Mouse (Mus musculus) NIH3T3 (cell line): Measurements from ENCODE around the gene 5730522E02Rik.

ENCODE experiments used
- DNase-seq: peaks from one replicate; pipeline ENCODE4 v3.0.0-alpha.2; 2012; ENCODE audit warnings: low read depth

Gene 5730522E02Rik

DNA sequence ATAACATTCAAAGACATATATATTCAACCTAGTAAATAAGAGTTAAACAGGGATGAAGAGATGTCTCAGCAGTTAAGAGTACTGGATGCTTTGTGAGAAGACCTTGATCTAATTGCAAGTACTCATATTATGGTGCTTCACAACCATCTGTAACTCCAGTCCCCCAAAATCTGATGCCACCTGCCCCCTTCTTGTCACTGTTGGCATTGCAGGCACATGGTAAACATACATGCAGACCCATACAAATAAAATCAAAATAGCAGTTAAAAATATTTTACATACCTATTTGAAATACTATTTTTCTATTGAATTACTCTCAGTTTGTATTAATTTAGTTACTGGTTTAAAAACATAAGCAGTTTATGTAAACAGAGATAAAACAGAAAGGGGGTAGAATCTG lies 84.6 kb downstream of the 5730522E02Rik start:
- no peak for DNase-seq

DNA sequence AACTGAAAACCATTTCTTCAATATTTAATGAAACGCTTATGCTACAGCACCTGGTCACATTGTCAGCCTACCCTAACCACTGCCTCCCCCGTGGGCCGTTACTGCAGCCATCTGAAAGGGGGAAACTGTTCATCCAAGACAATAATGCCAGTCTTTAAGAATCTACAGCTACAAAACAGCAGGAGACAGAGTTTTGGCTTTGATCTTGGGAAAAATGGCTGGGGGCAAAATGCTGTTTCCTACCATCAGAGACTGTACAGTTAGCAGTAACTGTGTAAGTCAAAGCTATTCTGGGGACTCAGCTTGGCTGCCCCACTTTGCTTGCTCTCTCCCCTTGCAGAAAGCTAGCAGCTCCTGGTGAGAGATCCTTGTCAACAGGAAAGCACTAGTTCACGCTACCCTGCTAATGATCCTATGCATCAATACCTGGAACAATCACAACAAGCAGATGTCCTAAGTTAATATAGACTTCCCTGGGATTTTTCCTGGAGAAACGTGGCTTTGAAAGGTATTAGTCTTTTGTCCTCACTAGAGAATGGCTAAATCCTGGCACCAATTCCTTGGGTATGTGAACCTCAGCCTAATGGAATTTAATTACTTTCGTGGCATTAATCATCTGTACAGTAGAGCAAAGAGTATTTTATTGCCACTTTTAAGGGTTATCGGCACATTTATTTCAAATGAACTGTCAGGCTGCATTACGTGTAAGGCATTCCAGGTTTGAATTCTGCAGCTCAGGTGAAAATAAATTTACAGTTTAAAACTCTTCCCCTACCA lies 89.6 kb downstream of the 5730522E02Rik start:
- DNase-seq: no peak

DNA sequence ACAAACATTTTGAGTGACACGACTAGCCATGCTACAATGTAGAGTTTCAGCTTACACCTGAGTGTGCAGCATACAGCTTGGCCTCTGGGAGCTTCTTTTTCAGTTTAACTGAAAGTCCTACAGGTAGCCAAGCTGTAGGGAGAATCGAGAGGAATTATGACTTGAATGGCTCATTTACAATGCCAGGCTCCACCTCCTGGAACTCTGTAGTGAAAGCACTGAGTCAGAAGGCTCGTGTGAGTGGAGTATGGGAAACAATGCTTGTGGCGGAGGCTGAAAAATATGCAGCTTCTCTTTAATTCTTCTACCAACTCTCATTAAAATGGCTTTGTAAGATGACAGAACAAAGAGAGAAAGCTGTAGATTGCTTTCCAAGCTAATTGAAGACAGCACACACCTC lies 92.9 kb downstream of the 5730522E02Rik start:
- no peak for DNase-seq

DNA sequence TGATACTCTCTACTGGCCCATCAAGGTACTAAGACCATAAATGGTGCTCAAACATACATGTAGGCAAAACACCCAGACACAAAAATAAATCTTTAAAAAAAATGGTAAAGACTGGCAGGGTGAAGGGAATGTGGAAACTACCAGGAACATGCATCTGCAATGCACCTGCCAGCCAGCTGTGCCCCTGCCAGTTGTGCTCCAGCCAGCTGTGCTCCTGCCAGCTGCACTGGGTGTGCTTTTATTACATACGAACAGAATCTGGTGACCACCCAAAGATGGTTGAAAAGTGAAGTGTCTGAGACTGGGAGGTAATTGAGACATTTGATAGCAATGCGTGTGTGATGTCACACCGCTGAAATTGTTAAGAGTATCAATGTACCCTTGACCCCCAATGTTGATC lies 98.4 kb downstream of the 5730522E02Rik start:
- no peak for DNase-seq

DNA sequence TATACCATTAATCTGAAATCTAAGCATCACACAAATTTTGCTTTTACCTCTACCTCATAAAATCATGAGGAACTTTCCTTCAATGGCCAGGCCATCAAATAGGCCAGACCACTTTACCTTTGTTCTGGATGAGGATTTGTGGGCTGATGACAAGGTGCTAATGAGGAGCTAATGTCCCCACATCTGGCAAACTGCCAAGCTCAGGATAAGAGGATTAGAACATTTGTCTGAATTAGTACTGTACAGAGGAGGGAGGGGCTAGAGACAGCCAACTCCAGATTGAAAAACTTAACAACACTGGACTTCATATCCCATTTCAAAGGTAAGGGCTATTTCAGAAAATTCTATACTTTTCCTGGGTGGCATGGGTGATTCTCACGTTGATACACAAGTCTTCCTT lies 101.9 kb downstream of the 5730522E02Rik start:
- no peak for DNase-seq

DNA sequence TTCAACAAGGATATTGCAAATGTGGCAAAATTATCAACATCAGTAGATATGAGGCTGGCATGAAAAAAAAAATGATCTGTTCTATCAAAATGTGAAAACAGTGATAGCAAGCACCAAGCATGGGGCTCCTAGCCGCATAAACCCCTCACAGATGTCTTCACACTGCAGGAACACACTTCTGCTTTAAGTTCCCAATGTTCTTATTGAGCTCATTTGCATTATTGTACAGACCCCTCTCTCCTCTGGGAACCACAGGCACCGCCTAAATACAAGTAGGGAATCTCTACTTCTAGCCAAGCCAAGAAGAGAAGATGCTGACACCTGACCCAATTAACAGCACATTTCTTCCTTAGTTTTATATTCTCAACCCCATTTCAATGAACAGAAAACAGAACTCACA lies 105.9 kb downstream of the 5730522E02Rik start:
- no peak for DNase-seq

DNA sequence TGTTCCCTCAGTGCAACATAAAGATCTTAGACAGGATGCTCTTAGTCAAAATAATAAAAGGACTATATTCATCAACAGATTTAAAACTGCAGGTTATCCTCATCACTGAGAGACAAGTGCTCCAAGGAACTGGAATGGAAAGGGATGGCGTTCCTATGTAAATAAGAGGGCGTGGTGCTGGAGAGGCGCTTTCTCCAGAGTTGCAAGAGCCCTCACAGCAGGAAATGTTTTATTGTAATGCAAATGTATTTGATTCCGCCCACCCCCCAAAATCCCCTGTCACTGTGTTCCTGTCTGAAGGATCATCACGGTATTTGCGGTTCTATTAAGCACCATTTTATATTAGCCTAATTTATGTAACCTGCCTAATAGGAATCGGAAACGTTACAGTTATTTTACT lies 106.9 kb downstream of the 5730522E02Rik start:
- DNase-seq: no peak

DNA sequence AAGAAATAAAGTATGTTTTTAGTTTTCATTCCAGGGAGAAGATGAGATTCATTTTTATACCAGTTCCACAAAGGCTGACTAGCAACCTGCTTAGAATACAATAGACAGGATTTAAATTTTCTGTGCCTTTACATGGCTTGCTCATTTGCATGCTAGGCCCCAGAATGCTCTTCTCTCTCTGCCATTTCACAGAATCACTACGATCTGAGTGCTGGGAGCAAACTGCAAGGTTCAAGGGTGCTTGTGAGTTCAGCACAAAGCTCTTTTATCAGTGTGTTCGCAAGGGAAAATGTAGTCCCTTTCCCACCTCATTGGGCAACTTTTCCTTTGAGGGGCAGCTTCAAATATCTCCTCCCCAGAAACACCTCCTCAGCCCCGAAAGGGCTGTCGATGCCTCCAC lies 107.7 kb downstream of the 5730522E02Rik start:
- no peak for DNase-seq

DNA sequence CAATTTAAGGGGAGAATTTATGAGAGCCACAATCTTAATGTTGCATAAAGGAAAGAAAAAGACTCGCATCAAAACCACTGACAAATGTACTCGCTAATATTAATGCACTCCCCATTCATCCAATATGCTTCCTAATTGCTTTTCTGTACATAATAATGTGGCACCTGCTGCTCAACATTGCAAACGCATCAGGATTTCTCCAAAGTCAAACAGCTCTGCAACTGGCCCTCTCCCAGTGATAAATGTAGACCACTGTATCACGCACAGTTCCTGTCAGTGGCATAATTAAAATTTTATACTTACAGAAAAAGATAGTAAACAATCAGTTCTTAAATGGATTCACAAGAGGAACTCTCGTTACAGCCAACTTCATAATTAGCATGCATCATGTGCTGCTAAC lies 110.5 kb downstream of the 5730522E02Rik start:
- DNase-seq: no peak

DNA sequence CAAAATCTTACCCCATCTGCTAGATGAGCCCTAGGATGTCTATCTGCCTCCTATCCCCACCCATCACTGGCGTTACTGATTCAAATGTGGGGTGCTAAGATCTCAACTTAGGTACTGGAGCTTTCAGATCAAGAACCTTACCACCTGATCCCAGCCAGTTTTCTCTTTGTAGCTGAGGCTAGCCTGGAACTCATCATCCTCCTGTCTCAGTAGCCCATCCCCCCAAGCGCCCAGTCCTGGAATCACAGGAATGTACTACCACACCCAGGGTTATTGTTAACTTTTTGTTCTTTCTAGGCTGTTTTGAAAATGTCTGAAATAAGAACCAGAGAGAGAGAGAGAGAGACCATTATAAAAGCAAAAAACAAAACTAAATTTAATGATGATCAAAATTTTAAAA lies 111.6 kb downstream of the 5730522E02Rik start:
- DNase-seq: no peak

DNA sequence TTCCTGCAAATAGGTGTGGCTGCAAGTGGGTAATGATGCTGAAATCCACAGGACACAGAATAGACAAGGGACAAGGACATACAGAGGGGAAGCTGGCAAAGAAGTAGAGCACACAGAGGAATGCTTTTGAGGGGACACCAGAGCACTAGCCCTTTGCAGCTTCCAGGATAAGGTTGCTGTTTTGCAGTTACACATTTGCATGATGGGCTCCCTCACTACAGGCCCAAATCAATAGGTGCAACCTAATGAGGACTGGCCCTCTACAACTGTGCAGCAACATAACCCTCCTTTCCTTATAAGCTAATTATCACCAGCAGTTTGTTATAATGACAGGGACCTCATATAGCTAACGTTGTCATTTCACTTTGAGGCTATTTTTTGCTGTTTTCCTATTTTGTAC lies 114.5 kb downstream of the 5730522E02Rik start:
- DNase-seq: no peak

DNA sequence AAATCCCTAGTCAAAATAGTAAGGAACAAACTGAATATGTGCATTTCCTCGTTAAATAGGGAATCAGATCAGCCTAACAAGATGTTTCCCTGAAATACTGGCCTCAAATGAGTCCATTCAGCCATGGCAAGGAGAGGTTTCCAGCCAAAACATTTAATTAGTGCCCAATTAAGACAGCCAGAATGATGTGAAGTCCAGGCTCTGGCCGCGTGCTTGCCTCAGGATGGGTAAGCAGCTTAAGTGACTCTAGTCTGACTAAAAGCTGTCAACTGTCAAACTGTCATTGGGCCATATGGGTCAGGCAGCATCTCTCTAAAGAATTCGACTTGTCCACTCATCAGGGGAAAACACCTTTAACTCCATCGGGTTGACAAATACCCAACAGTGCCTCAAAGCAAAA lies 121.6 kb downstream of the 5730522E02Rik start:
- DNase-seq: no peak

DNA sequence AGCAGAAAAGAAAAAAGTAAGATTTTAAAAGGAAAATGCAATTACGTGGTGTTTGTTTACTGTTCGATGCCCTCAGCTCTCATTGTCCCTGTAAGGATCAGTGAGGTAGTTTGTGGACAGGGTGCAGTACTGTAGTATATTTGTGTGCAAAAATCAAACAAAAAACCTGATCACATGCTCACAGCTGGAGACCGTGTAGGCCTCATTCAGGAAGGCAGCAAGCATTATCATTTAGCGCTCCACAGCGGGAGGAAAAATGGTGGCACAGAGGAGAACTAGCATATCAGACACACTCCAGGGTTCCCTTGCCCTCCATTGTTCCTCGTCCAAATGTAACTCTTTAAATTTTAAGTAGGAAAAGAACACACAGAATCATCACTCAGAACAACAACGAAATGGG lies 123.9 kb downstream of the 5730522E02Rik start:
- no peak for DNase-seq

DNA sequence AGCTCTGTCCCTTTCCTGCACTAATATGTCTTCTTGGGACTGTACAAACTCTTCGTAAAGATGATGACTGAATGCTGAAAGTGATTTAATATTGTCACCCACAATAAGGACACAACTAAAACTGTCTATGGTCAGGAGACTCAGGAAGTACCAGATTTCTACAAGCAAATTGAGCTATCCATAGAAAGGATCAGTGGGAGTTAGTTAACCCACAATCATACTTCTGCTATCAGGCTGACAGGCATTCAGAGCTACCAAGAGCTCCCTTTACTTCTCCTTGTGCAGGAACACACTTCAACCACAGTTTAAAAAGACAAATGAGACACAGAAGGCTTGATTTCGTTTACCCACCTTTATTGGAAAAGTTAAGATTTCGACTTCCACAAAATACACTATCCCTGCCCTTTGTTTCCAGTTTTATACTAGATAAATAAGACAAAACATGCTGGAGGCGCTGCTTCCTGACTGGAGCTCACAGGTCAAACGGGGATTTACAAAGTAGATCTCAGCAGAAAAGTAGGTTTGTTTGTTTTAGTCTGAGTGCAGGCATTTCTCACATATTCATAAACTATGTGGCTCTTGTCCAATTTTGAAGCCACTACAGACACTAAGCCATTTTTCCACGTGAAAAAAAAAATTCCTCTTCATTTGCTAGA lies 125.1 kb downstream of the 5730522E02Rik start:
- no peak for DNase-seq

DNA sequence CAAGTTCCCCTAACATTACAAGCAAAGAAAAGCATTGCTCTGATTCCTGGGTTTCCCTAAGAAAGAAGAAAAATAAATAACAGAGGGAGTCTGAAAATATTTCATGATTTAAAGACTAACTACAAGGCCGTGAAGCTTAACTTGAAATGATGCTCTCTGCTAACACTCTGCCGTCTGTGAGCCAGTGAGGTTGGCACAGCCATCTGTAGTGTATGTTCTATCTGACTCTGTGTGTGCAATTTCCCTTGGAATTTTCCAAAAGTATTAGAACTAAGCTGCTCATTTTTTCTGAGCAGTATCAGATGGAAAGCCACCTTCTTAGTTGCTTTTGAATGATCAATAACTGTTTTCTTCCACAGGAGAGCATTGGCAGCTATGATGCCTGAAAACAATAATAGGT lies 134.2 kb downstream of the 5730522E02Rik start:
- DNase-seq: no peak

DNA sequence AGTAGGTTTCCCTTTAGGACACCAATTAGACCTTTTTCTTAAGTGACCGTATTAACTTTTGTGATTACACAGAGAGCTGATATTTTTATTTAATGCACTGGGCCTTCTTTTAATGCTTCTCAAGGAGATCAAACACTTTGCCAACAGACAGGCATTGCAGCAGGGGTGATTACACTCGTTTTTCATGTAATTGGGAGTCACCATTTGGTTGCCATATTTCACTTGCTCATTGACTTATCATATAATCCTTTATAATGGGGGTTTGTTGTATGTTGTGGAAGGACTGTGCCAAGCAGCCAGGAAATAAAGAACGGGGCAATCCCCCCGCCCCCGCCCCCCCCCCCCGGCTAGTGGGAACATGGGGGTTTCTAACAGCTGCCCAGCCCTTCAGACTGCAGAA lies 135.0 kb downstream of the 5730522E02Rik start:
- DNase-seq: no peak

DNA sequence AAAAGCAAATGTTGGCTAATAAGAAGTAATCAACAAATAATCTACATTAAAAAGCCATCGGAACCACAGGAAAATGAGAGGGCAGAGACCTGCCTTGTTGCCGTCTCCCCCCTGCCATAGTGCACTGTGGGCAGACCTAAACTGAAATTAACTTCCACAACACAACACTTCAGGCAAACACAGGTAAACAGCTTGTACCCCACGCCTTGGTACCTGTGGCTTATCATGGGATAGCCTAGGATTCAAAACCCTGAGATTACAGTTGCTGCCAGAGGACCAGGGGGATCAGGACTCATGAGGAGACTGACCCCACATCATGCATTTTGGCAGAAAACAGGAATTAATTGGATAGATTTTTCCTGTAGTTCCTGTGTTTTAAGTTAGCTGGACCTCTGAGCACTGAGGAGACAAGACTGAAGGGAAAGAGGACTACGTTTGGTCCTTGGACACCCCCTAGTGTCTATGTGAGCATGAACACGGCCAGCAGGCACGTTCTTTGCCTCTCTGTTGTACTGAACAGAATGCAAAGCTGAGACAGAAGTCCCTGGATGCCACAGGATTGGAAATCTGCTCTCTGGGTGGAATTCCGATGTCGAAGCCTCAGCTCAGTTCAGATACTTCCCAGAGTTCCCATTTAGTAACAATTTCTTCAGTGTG lies 136.8 kb downstream of the 5730522E02Rik start:
- DNase-seq: peak; percentile 33

DNA sequence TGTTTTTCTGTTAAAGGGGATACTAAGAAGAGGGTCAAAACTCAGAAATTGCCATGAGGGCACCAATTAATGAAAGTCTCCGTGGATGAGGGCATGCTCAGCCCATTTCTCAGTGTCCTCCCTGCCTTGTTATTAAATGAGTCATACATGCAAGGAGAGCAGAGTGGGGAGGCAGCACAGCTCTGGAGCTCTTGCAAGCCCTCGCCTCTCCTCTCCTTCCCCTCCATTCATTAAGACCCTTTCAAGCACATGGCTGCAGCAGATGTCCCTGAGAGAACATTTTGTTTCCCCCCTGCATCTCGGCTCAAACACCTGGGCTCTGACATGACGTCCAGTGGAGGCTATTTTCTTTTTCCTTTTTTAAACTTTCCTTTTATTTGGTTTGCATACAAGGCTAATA lies 138.5 kb downstream of the 5730522E02Rik start:
- no peak for DNase-seq

DNA sequence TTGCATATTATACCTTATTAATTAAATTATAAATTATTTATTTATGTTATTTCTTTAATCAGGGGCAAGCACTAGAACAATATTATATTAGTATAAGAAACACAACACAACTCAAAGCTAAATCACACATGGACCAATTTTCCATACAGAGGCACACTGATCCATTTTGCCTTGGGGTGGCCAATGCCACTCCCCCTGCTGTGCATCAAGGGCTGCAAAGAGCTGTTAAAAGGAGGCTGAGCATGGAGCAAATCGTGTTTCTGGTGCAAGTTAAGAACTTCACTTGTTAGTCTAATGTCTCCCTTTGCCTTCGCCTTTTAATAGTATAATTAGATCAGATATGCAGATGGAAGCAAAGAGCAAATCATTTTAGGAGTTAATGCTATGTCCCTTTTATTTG lies 147.3 kb downstream of the 5730522E02Rik start:
- DNase-seq: no peak

DNA sequence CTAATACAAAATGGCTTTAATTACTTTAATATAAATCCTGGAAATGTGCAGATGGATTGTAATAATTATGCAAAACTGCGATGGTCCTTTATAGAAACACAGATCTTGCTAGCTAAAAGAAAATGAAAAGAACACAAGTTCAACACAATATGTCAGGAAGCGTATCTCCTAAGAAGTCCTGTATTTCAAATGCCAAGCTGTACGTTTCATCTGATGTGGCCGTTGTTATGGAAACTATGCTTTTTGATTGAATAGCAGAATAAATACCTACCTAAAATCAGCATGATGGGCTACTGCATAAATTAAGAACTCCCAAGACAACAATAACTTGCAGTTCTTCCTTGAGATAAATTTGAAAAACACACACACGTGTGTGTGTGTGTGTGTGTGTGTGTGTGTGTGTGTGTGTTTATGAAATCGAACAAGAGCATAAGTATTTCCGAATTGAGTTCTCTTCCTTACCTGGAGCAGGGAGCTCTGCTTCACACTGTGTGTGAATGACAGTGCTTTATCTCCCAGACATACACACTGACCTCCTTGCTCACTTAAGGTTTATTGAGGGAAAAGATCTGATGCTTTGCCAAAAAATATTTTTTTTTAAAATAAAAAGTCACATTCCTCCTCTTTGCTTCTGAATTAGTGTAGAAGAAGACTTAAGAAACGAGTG lies 149.0 kb downstream of the 5730522E02Rik start:
- DNase-seq: no peak

DNA sequence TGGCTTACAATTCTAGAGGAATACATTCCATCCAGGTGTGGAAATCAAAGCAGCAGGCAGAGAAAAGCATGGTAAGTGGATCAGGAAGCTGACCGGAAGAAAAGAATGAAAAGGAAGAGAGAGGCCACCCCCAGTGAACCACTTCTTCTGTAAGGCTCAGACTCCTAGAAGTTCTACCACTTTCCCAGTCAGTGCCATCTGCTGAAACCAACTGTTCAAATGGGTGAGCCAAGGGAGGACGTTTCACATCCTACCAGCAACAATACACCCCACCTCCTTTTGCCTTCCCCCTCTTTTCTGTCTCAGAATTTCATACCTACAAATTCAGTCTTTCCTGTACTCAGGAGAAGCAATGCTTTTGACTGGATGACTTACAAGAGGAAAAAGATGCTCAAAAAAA lies 197.0 kb downstream of the 5730522E02Rik start:
- DNase-seq: no peak

DNA sequence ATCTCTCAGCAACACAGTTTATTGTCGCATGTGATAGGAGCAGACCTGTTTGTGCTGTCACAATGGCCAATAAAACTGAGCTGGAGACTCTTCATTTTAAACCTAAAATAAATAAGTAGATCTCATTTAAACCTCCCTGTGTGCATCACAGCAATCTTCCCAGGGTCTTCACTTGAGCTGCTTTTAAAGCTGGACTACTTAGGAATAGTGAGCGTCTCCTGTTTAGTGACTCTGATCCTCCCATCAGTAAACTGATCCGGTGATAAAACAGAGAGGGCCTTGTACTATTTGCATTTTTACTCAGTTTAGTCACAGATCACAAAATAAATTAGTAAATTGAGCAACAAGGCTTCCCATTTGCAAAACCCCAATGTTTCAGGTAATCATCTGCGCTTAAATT lies 206.5 kb downstream of the 5730522E02Rik start:
- DNase-seq: no peak

DNA sequence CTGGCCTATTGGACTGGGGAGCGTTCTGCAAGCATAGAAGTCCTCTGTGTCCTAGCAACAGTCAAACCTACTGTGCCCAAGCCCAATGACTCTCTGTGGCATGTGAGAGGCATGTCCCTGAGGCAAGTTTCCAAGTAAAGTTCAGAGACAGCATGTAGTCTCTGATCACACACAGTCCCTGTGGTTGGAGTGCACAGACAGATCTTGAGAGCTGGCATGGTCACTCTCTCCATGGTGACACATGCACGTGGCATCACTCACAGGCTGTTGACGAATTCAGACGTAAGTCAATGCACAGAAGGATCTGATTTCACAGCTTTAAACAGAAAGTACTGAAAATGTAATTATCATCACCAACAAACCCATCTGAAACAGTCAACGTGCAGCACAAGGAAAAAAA lies 210.8 kb downstream of the 5730522E02Rik start:
- DNase-seq: no peak
